Mouse (Mus musculus): ENCODE data around the gene Numbl. TPM values are rescaled to one million over a fixed set of nuclear protein-coding genes. Genes with fewer than 3 reads are reported as not detected.

Gene Numbl
- total and polyA plus RNA-seq, 3 experiments = 1.3 to 5.7 (median 4.5) TPM

GRCm38 (mm10) chr7:27308821-27309549 is 50.8 kb downstream of the Numbl start:
- DNase-seq (ENCODE audit: low spot score) (no peak), ATAC-seq (ENCODE audit: extremely low read depth, insufficient number of reproducible peaks, low FRiP score, poor library complexity, severe bottlenecking) (no peak)
- Histone ChIP-seq H3K36me3 (replicated peaks) (no peaks in the 10 kb centered on the region), H3K27me3 (ENCODE audit: insufficient read depth, low read length) (peaks cover 33% of the 10 kb centered on the region), H3K9me3 (replicated peaks) (peaks cover 4% of the 10 kb centered on the region), H3K4me3 (ENCODE audit: low read depth, low read length) (peak overlapping the region; percentile 48; the same call in 1 of the 2 replicates), H3K4me1 (ENCODE audit: insufficient read depth, low read depth, low read length) (peaks cover 18% of the 10 kb centered on the region)
- TF ChIP-seq GATA2 (IDR thresholded peaks at IDR 0.05; ENCODE audit: borderline replicate concordance, low read depth, low read length) = no peak
- TF ChIP-seq CTCF (IDR thresholded peaks at IDR 0.05; ENCODE audit: low read depth, low read length) = no peak
- TF ChIP-seq GATA1 (IDR thresholded peaks at IDR 0.05; ENCODE audit: borderline replicate concordance, low read length) = no peak
- no peak for TF ChIP-seq POLR2AphosphoS5 (IDR thresholded peaks at IDR 0.05; ENCODE audit: insufficient replicate concordance, low read depth, low read length)
- TF ChIP-seq TAL1 (conservative IDR thresholded peaks at IDR 0.05; ENCODE audit: low read depth, low read length) = no peak

GRCm38 (mm10) chr7:27309832-27310231 is 51.6 kb downstream of the Numbl start:
- Histone ChIP-seq H3K9me3 (replicated peaks) (peaks cover 10% of the 10 kb centered on the region), H3K36me3 (replicated peaks) (no peaks in the 10 kb centered on the region), H3K4me3 (ENCODE audit: low read depth, low read length) (no peak overlapping the region), H3K4me1 (ENCODE audit: insufficient read depth, low read depth, low read length) (peaks cover 18% of the 10 kb centered on the region), H3K27me3 (ENCODE audit: insufficient read depth, low read length) (peaks cover 33% of the 10 kb centered on the region)
- ATAC-seq (ENCODE audit: extremely low read depth, insufficient number of reproducible peaks, low FRiP score, poor library complexity, severe bottlenecking) (no peak), DNase-seq (ENCODE audit: low spot score) (no peak)
- TF ChIP-seq POLR2AphosphoS5 (IDR thresholded peaks at IDR 0.05; ENCODE audit: insufficient replicate concordance, low read depth, low read length) (no peak), TAL1 (conservative IDR thresholded peaks at IDR 0.05; ENCODE audit: low read depth, low read length) (no peak), CTCF (IDR thresholded peaks at IDR 0.05; ENCODE audit: low read depth, low read length) (no peak), GATA1 (IDR thresholded peaks at IDR 0.05; ENCODE audit: borderline replicate concordance, low read length) (no peak), GATA2 (IDR thresholded peaks at IDR 0.05; ENCODE audit: borderline replicate concordance, low read depth, low read length) (no peak)

DNA sequence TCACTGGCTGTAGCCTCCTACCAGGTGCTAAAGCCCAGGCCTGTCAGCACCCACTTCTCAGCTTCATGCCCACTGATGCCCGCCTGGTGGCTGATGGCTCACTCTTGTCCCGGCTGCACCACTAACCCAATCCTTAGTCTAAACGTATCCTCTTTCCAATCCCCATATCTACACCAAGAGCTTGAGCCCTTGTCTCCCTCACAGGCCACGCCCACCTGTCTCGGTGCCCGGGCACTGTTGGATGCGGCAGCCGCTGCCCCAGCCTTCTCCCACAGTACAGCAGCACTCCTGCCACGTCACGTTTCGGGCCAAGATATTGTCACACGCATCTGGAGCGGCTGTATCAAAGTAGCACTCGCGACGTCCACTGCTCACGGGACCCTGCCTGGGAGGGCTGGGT is 52.1 kb downstream of the Numbl start:
- no peak for ATAC-seq (ENCODE audit: extremely low read depth, insufficient number of reproducible peaks, low FRiP score, poor library complexity, severe bottlenecking)
- H3K36me3 ChIP-seq (replicated peaks) = no peaks in the 10 kb centered on the region
- peaks cover 10% of the 10 kb centered on the region for H3K9me3 ChIP-seq (replicated peaks)
- TF ChIP-seq CTCF (IDR thresholded peaks at IDR 0.05; ENCODE audit: low read depth, low read length) (no peak), GATA1 (IDR thresholded peaks at IDR 0.05; ENCODE audit: borderline replicate concordance, low read length) (no peak), GATA2 (IDR thresholded peaks at IDR 0.05; ENCODE audit: borderline replicate concordance, low read depth, low read length) (no peak), TAL1 (conservative IDR thresholded peaks at IDR 0.05; ENCODE audit: low read depth, low read length) (no peak), POLR2AphosphoS5 (IDR thresholded peaks at IDR 0.05; ENCODE audit: insufficient replicate concordance, low read depth, low read length) (no peak)
- peak overlapping the region; percentile 58; the same call in 1 of the 2 replicates for H3K4me3 ChIP-seq (ENCODE audit: low read depth, low read length)
- peaks cover 29% of the 10 kb centered on the region for H3K27me3 ChIP-seq (ENCODE audit: insufficient read depth, low read length)
- no peak for DNase-seq (ENCODE audit: low spot score)
- peaks cover 18% of the 10 kb centered on the region for H3K4me1 ChIP-seq (ENCODE audit: insufficient read depth, low read depth, low read length)

GRCm38 (mm10) chr7:27310996-27311535 is 52.8 kb downstream of the Numbl start:
- ATAC-seq (ENCODE audit: extremely low read depth, insufficient number of reproducible peaks, low FRiP score, poor library complexity, severe bottlenecking) (no peak), DNase-seq (ENCODE audit: low spot score) (no peak)
- peaks cover 10% of the 10 kb centered on the region for H3K9me3 ChIP-seq (replicated peaks)
- H3K36me3 ChIP-seq (replicated peaks) = no peaks in the 10 kb centered on the region
- H3K4me1 ChIP-seq (ENCODE audit: insufficient read depth, low read depth, low read length) = peaks cover 18% of the 10 kb centered on the region
- H3K4me3 ChIP-seq (ENCODE audit: low read depth, low read length) = no peak overlapping the region
- peaks cover 30% of the 10 kb centered on the region for H3K27me3 ChIP-seq (ENCODE audit: insufficient read depth, low read length)
- TF ChIP-seq GATA1 (IDR thresholded peaks at IDR 0.05; ENCODE audit: borderline replicate concordance, low read length) (no peak), CTCF (IDR thresholded peaks at IDR 0.05; ENCODE audit: low read depth, low read length) (no peak), TAL1 (conservative IDR thresholded peaks at IDR 0.05; ENCODE audit: low read depth, low read length) (no peak), GATA2 (IDR thresholded peaks at IDR 0.05; ENCODE audit: borderline replicate concordance, low read depth, low read length) (no peak), POLR2AphosphoS5 (IDR thresholded peaks at IDR 0.05; ENCODE audit: insufficient replicate concordance, low read depth, low read length) (no peak)

GRCm38 (mm10) chr7:27311651-27312284 is 53.5 kb downstream of the Numbl start:
- TF ChIP-seq POLR2AphosphoS5 (IDR thresholded peaks at IDR 0.05; ENCODE audit: insufficient replicate concordance, low read depth, low read length) = no peak
- TF ChIP-seq CTCF (IDR thresholded peaks at IDR 0.05; ENCODE audit: low read depth, low read length) = no peak
- H3K36me3 ChIP-seq (replicated peaks) = no peaks in the 10 kb centered on the region
- H3K9me3 ChIP-seq (replicated peaks) = peaks cover 10% of the 10 kb centered on the region
- peaks cover 18% of the 10 kb centered on the region for H3K4me1 ChIP-seq (ENCODE audit: insufficient read depth, low read depth, low read length)
- H3K27me3 ChIP-seq (ENCODE audit: insufficient read depth, low read length) = peaks cover 31% of the 10 kb centered on the region
- ATAC-seq (ENCODE audit: extremely low read depth, insufficient number of reproducible peaks, low FRiP score, poor library complexity, severe bottlenecking) = no peak
- no peak overlapping the region for H3K4me3 ChIP-seq (ENCODE audit: low read depth, low read length)
- DNase-seq (ENCODE audit: low spot score) = no peak

GRCm38 (mm10) chr7:27314393-27314792 is 56.2 kb downstream of the Numbl start:
- Histone ChIP-seq H3K36me3 (replicated peaks) (no peaks in the 10 kb centered on the region), H3K4me1 (ENCODE audit: insufficient read depth, low read depth, low read length) (peaks cover 13% of the 10 kb centered on the region), H3K4me3 (ENCODE audit: low read depth, low read length) (no peak overlapping the region), H3K9me3 (replicated peaks) (peaks cover 10% of the 10 kb centered on the region), H3K27me3 (ENCODE audit: insufficient read depth, low read length) (peaks cover 27% of the 10 kb centered on the region)
- ATAC-seq (ENCODE audit: extremely low read depth, insufficient number of reproducible peaks, low FRiP score, poor library complexity, severe bottlenecking) (no peak), DNase-seq (ENCODE audit: low spot score) (no peak)
- TF ChIP-seq GATA1 (IDR thresholded peaks at IDR 0.05; ENCODE audit: borderline replicate concordance, low read length) = no peak
- no peak for TF ChIP-seq GATA2 (IDR thresholded peaks at IDR 0.05; ENCODE audit: borderline replicate concordance, low read depth, low read length)
- no peak for TF ChIP-seq POLR2AphosphoS5 (IDR thresholded peaks at IDR 0.05; ENCODE audit: insufficient replicate concordance, low read depth, low read length)
- no peak for TF ChIP-seq TAL1 (conservative IDR thresholded peaks at IDR 0.05; ENCODE audit: low read depth, low read length)
- TF ChIP-seq CTCF (IDR thresholded peaks at IDR 0.05; ENCODE audit: low read depth, low read length) = peak; percentile 14; the same call in 1 of the 2 replicates

Data from G1E (cell line).